Mouse (Mus musculus) forelimb bud, embryonic 11.5 days (tissue): ENCODE data around the gene Gm17622.

Experiments
- DNase-seq: peaks from one replicate; pipeline ENCODE4 v3.0.0-alpha.2; 2012; ENCODE audit warnings: low read depth, low spot score

Gm17622 gene

GRCm38 (mm10) chr13:96490433-96490832 is at the start of gene Gm17622:
Gm17622 (plus strand) TSS chr13:96490733.
- DNase-seq = no peak

- DNase-seq = no peak
Observed at GRCm38 (mm10) chr13:96450205-96450856, 40.2 kb upstream of the Gm17622 start.

GRCm38 (mm10) chr13:96450869-96451268 is 39.7 kb upstream of the Gm17622 start:
- DNase-seq = no peak

GRCm38 (mm10) chr13:96451386-96452140 is 39.0 kb upstream of the Gm17622 start:
- no peak for DNase-seq

- DNase-seq = no peak
Observed at GRCm38 (mm10) chr13:96452621-96453020, 37.9 kb upstream of the Gm17622 start.

- DNase-seq = no peak
Observed at GRCm38 (mm10) chr13:96454288-96454687, 36.2 kb upstream of the Gm17622 start.

- no peak for DNase-seq
Observed at GRCm38 (mm10) chr13:96457566-96457965, 33.0 kb upstream of the Gm17622 start.

- DNase-seq = no peak
Observed at GRCm38 (mm10) chr13:96458018-96458417, 32.5 kb upstream of the Gm17622 start.

GRCm38 (mm10) chr13:96458606-96459005 is 31.9 kb upstream of the Gm17622 start:
- no peak for DNase-seq

GRCm38 (mm10) chr13:96462644-96463043 is 27.9 kb upstream of the Gm17622 start:
- no peak for DNase-seq

- DNase-seq = no peak
Observed at GRCm38 (mm10) chr13:96465315-96465714, 25.2 kb upstream of the Gm17622 start.

GRCm38 (mm10) chr13:96468678-96469077 is 21.9 kb upstream of the Gm17622 start:
- DNase-seq = no peak

- DNase-seq = no peak
Observed at GRCm38 (mm10) chr13:96470556-96470955, 20.0 kb upstream of the Gm17622 start.

GRCm38 (mm10) chr13:96470957-96471356 is 19.6 kb upstream of the Gm17622 start, which contains the start of gene Ankdd1b:
Ankdd1b (minus strand) TSS chr13:96471198.
- DNase-seq = no peak

- DNase-seq = no peak
Observed at GRCm38 (mm10) chr13:96477226-96477625, 13.3 kb upstream of the Gm17622 start.

GRCm38 (mm10) chr13:96478991-96479390 is 11.5 kb upstream of the Gm17622 start:
- DNase-seq = no peak

GRCm38 (mm10) chr13:96487230-96487629 is 3.3 kb upstream of the Gm17622 start:
- DNase-seq = no peak

GRCm38 (mm10) chr13:96487968-96488367 is 2.6 kb upstream of the Gm17622 start:
- DNase-seq = no peak

- DNase-seq = no peak
Observed at GRCm38 (mm10) chr13:96496630-96497029, 6.1 kb downstream of the Gm17622 start.

- DNase-seq = no peak
Observed at GRCm38 (mm10) chr13:96499891-96500290, 9.4 kb downstream of the Gm17622 start.

GRCm38 (mm10) chr13:96505661-96506060 is 15.1 kb downstream of the Gm17622 start:
- DNase-seq = no peak

- no peak for DNase-seq
Observed at GRCm38 (mm10) chr13:96506313-96506712, 15.8 kb downstream of the Gm17622 start.

- DNase-seq = no peak
Observed at GRCm38 (mm10) chr13:96507541-96507940, 17.0 kb downstream of the Gm17622 start.
